13 mouse cellular contexts compared by ENCODE assay signal in genomic region chr10:81536734-81537133, GRCm38 (mm10). TPM values are rescaled to one million over a fixed set of nuclear protein-coding genes. Genes with fewer than 3 reads are reported as not detected.
DNase-seq lines count a peak whose midpoint lies in the region; ATAC-seq and TF ChIP-seq lines count a peak whose summit lies in the region.
"Had no signal": no experiment of that assay in that cellular context is flagged by ENCODE, and none has a peak within 500 bp of the region (broad histone marks: within the 10 kb centered on the region; RNA-seq: fewer than 3 reads in every experiment).

No protein-coding gene starts in this region.

- no peaks in the 10 kb centered on the region for H3K27me3 ChIP-seq in G1E (ENCODE audit: insufficient read depth, low read length)
- H3K27me3 ChIP-seq: heart, embryonic 15.5 days; liver, embryonic 15.5 days had no signal

- 77% methylated on average over 6 of the region's 6 CpGs for WGBS in lung, adult 2 months

- H3K4me3 ChIP-seq in lung, adult 2 months (replicated peaks; ENCODE audit: extremely low read depth, low read depth, low read length): no peak overlapping the region
- no peak overlapping the region for H3K4me3 ChIP-seq in G1E (ENCODE audit: low read depth, low read length)
- H3K4me3 ChIP-seq: heart, embryonic 15.5 days; liver, embryonic 15.5 days had no signal

- no peak for ATAC-seq in G1E (ENCODE audit: extremely low read depth, insufficient number of reproducible peaks, low FRiP score, poor library complexity, severe bottlenecking)
- peak; percentile 49; the same call in 1 of the 2 replicates for ATAC-seq in megakaryocyte, adult 5-6 weeks (ENCODE audit: poor library complexity, severe bottlenecking)
- ATAC-seq: forebrain, embryonic 16.5 days; intestine, embryonic 16.5 days had no signal

- no peak for TF ChIP-seq POLR2A in lung, adult 2 months (IDR thresholded peaks at IDR 0.05; ENCODE audit: borderline replicate concordance, extremely low read depth, low read depth, low read length)

- peak; percentile 56 for DNase-seq in gastrocnemius, postnatal 10 days
- DNase-seq in gastrocnemius, adult 18-20 months (ENCODE audit: low spot score): no peak
- DNase-seq in lung, adult 2 months: no peak
- DNase-seq in lung, postnatal 36 days: no peak
- no peak for DNase-seq in G1E (ENCODE audit: low spot score)
- no peak for DNase-seq in urinary bladder, postnatal 4 days (ENCODE audit: low spot score in 2 of 2)
- DNase-seq in urinary bladder, adult 2 months (ENCODE audit: low spot score): no peak
- DNase-seq: adrenal gland, postnatal 36 days had no signal

- peak; percentile 39 for TF ChIP-seq CTCF in lung, adult 2 months (IDR thresholded peaks at IDR 0.05; ENCODE audit: insufficient read depth, low read length)
- TF ChIP-seq CTCF in G1E (IDR thresholded peaks at IDR 0.05; ENCODE audit: low read depth, low read length): peak; percentile 89

- H3K4me1 ChIP-seq in lung, adult 2 months (ENCODE audit: control insufficient read depth, insufficient read depth, low read length): peaks cover 11% of the 10 kb centered on the region
- peaks cover 65% of the 10 kb centered on the region for H3K4me1 ChIP-seq in G1E (ENCODE audit: insufficient read depth, low read depth, low read length)

- peaks cover 98% of the 10 kb centered on the region for H3K36me3 ChIP-seq in G1E (replicated peaks)

- no peaks in the 10 kb centered on the region for H3K9me3 ChIP-seq in G1E (replicated peaks)
- H3K9me3 ChIP-seq: heart, embryonic 15.5 days; liver, embryonic 15.5 days had no signal

RNA-seq across cellular contexts. Expression of gene Gna11, which starts 8.3 kb away (rescaled TPM):
- 10 to 100 TPM; 40.6 to 44.8 TPM for total RNA-seq in gastrocnemius, postnatal 10 days (2021)
- 10 to 100 TPM; 26.2 to 31.8 TPM for total RNA-seq in gastrocnemius, adult 18-20 months (2021)
- 114 and 117 TPM in 2 replicates for polyA plus RNA-seq in lung, adult 2 months (2012; rRNA removed)
- total RNA-seq in G1E (2014; fragmentation: Nextera tagmentation): 6.4 and 6.5 TPM in 2 replicates
- 8.4 and 9.7 TPM in 2 replicates for total RNA-seq in G1E (2017)
- 13.0 and 14.0 TPM in 2 replicates for polyA plus RNA-seq in G1E (2012)
- total RNA-seq in megakaryocyte, adult 5-6 weeks (2015): 4.9 and 7.8 TPM in 2 replicates
- total RNA-seq in megakaryocyte, adult 5-6 weeks (2017): 7.1 and 8.1 TPM in 2 replicates
- polyA plus RNA-seq in urinary bladder, adult 2 months (2012; rRNA removed): 84.0 and 88.5 TPM in 2 replicates

RNA-seq across cellular contexts. Expression of gene Gna15, which starts 12.7 kb away (rescaled TPM):
- total RNA-seq in gastrocnemius, postnatal 10 days (2021): under 1 TPM; 0.47 to 0.77 TPM
- under 1 TPM; 0.53 to 0.57 TPM for total RNA-seq in gastrocnemius, adult 18-20 months (2021)
- polyA plus RNA-seq in lung, adult 2 months (2012; rRNA removed): 8.5 and 9.5 TPM in 2 replicates
- total RNA-seq in G1E (2014; fragmentation: Nextera tagmentation) (20.9 and 22.5 TPM in 2 replicates), G1E (2017) (20.1 and 21.5 TPM in 2 replicates)
- 16.5 TPM in 2 replicates for polyA plus RNA-seq in G1E (2012)
- 34.3 and 35.9 TPM in 2 replicates for total RNA-seq in megakaryocyte, adult 5-6 weeks (2015)
- 31.5 and 42.4 TPM in 2 replicates for total RNA-seq in megakaryocyte, adult 5-6 weeks (2017)
- polyA plus RNA-seq in urinary bladder, adult 2 months (2012; rRNA removed): 16.1 and 16.2 TPM in 2 replicates

RNA-seq across cellular contexts. Expression of gene Aes, which starts 22.6 kb away (rescaled TPM):
- 100 to 1,000 TPM; 614 to 667 TPM for total RNA-seq in gastrocnemius, postnatal 10 days (2021)
- total RNA-seq in gastrocnemius, adult 18-20 months (2021): 100 to 1,000 TPM; 947 to 962 TPM
- polyA plus RNA-seq in lung, adult 2 months (2012; rRNA removed): 1,275 and 1,423 TPM in 2 replicates
- total RNA-seq in G1E (2014; fragmentation: Nextera tagmentation): 396 and 400 TPM in 2 replicates
- 182 and 238 TPM in 2 replicates for total RNA-seq in G1E (2017)
- 1,535 and 1,925 TPM in 2 replicates for polyA plus RNA-seq in G1E (2012)
- total RNA-seq in megakaryocyte, adult 5-6 weeks (2015): 345 and 384 TPM in 2 replicates
- total RNA-seq in megakaryocyte, adult 5-6 weeks (2017): 238 and 282 TPM in 2 replicates
- polyA plus RNA-seq in urinary bladder, adult 2 months (2012; rRNA removed): 385 and 562 TPM in 2 replicates

RNA-seq across cellular contexts. Expression of gene S1pr4, which starts 36.8 kb away (rescaled TPM):
- total RNA-seq in gastrocnemius, postnatal 10 days (2021): under 1 TPM; 0.56 to 0.61 TPM
- under 1 TPM; 0.71 to 0.78 TPM for total RNA-seq in gastrocnemius, adult 18-20 months (2021)
- 40.3 and 47.5 TPM in 2 replicates for polyA plus RNA-seq in lung, adult 2 months (2012; rRNA removed)
- not detected in 2 replicates for total RNA-seq in G1E (2014; fragmentation: Nextera tagmentation)
- total RNA-seq in G1E (2017): 1.6 and 1.9 TPM in 2 replicates
- 0.75 and 1.00 TPM in 2 replicates for polyA plus RNA-seq in G1E (2012)
- 22.8 and 23.9 TPM in 2 replicates for total RNA-seq in megakaryocyte, adult 5-6 weeks (2015)
- total RNA-seq in megakaryocyte, adult 5-6 weeks (2017): 28.1 and 29.3 TPM in 2 replicates
- 2.2 and 2.3 TPM in 2 replicates for polyA plus RNA-seq in urinary bladder, adult 2 months (2012; rRNA removed)

RNA-seq across cellular contexts. Expression of gene Tle2, which starts 37.6 kb away (rescaled TPM):
- 1 to 10 TPM; 4.4 to 9.4 TPM for total RNA-seq in gastrocnemius, postnatal 10 days (2021)
- total RNA-seq in gastrocnemius, adult 18-20 months (2021): 1 to 10 TPM; 4.9 to 7.4 TPM
- 164 and 218 TPM in 2 replicates for polyA plus RNA-seq in lung, adult 2 months (2012; rRNA removed)
- total RNA-seq in G1E (2014; fragmentation: Nextera tagmentation): 0.45 and 1.8 TPM in 2 replicates
- 1.5 and 2.5 TPM in 2 replicates for total RNA-seq in G1E (2017)
- 3.3 and 3.6 TPM in 2 replicates for polyA plus RNA-seq in G1E (2012)
- total RNA-seq in megakaryocyte, adult 5-6 weeks (2015): 1.1 and 3.3 TPM in 2 replicates
- 0.51 and 1.8 TPM in 2 replicates for total RNA-seq in megakaryocyte, adult 5-6 weeks (2017)
- 67.4 and 93.4 TPM in 2 replicates for polyA plus RNA-seq in urinary bladder, adult 2 months (2012; rRNA removed)

Comparison
In these comparisons a context has a peak if more than half of its experiments do, and no peak if none do; other contexts are left out.
1. RNA of gene Gna15, which starts 12.7 kb away (total RNA-seq): 31.5 to 42.4 TPM in megakaryocyte, adult 5-6 weeks and 20.1 to 22.5 TPM in G1E; 0.47 to 0.77 TPM in gastrocnemius, postnatal 10 days and 0.53 to 0.57 TPM in gastrocnemius, adult 18-20 months; every median in the first group is over 10 times any median in the second.